Mouse (Mus musculus): ENCODE data around the gene Gpr45. TPM values are rescaled to one million over a fixed set of nuclear protein-coding genes. Genes with fewer than 3 reads are reported as not detected.

Gpr45 gene
- polyA plus RNA-seq, 1 experiment: 0.17 TPM

DNA sequence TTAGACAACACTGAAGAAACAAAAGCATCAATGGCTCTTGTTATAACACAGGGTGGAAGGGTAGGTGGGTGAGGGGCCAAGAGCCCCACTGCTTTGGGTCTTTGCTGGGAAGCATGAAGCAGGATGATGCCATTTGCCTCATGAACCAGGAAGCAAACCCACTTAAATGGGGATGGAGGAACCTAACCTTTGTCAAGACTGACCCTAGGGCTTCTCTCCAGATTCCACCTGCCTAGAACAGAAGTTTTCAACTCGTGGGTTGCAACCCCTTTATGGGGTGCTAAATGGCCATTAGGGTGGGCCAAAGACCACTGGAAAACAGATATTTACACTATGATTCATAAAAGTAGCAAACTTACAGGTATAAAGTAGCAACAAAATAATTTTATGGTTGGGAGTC is 119.9 kb downstream of the Gpr45 start:
- Histone ChIP-seq H3K9me3 (no peaks in the 10 kb centered on the region), H3K27me3 (replicated peaks) (no peaks in the 10 kb centered on the region), H3K36me3 (replicated peaks; ENCODE audit: low read length) (peaks cover 77% of the 10 kb centered on the region), H3K4me1 (peaks cover 13% of the 10 kb centered on the region), H3K4me3 (replicated peaks) (no peak overlapping the region)
- TF ChIP-seq GATA1 (IDR thresholded peaks at IDR 0.05; ENCODE audit: borderline replicate concordance, low read length) (no peak), FLI1 (IDR thresholded peaks at IDR 0.05; ENCODE audit: low read length) (no peak)

- peaks cover 71% of the 10 kb centered on the region for H3K36me3 ChIP-seq (replicated peaks; ENCODE audit: low read length)
Observed at GRCm38 (mm10) chr1:43074791-43075190, 122.1 kb downstream of the Gpr45 start.

GRCm38 (mm10) chr1:43078124-43078523 is 125.5 kb downstream of the Gpr45 start:
- H3K4me1 ChIP-seq: peaks cover 19% of the 10 kb centered on the region
- no peaks in the 10 kb centered on the region for H3K27me3 ChIP-seq (replicated peaks)
- TF ChIP-seq GATA1 (IDR thresholded peaks at IDR 0.05; ENCODE audit: borderline replicate concordance, low read length) (no peak), FLI1 (IDR thresholded peaks at IDR 0.05; ENCODE audit: low read length) (no peak)
- no peak overlapping the region for H3K4me3 ChIP-seq (replicated peaks)
- no peaks in the 10 kb centered on the region for H3K9me3 ChIP-seq
- H3K36me3 ChIP-seq (replicated peaks; ENCODE audit: low read length): peaks cover 44% of the 10 kb centered on the region

More at GRCm38 (mm10) chr1:43074791-43075190, 122.1 kb downstream of the Gpr45 start:
- Histone ChIP-seq H3K4me1 (peaks cover 26% of the 10 kb centered on the region), H3K27me3 (replicated peaks) (no peaks in the 10 kb centered on the region), H3K9me3 (no peaks in the 10 kb centered on the region), H3K4me3 (replicated peaks) (no peak overlapping the region)
- TF ChIP-seq GATA1 (IDR thresholded peaks at IDR 0.05; ENCODE audit: borderline replicate concordance, low read length) (no peak), FLI1 (IDR thresholded peaks at IDR 0.05; ENCODE audit: low read length) (no peak)

DNA sequence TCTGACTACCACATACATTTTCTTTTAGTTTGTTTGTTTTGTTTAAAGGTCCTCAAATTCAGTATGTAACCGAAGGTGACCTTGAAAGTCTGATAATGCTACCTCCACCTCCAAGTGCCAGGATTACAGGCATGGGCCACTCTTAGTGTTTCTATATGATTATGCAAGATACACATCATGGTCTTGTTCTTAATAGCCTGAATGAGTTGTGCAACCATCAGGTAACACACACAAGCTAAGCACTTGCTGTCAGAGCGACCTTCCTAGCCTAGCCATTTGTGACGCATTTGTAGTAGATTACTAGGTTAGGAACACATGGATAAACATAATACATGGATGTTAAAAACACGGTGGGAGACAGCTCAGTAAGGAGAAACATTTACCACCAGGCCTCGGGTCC is 130.3 kb downstream of the Gpr45 start:
- TF ChIP-seq GATA1 (IDR thresholded peaks at IDR 0.05; ENCODE audit: borderline replicate concordance, low read length) (no peak), FLI1 (IDR thresholded peaks at IDR 0.05; ENCODE audit: low read length) (no peak)

More for the DNA sequence above, 130.3 kb downstream of the Gpr45 start:
- Histone ChIP-seq H3K4me3 (replicated peaks) (no peak overlapping the region), H3K27me3 (replicated peaks) (no peaks in the 10 kb centered on the region), H3K36me3 (replicated peaks; ENCODE audit: low read length) (peaks cover 23% of the 10 kb centered on the region), H3K4me1 (peaks cover 9% of the 10 kb centered on the region), H3K9me3 (peaks cover 8% of the 10 kb centered on the region; the same call in 1 of the 2 replicates)

Other genes starting within 250 kb of the Gpr45 start
- 10.3 and 28.4 TPM in 2 replicates for gene Mrps9, start 101.6 kb upstream of the Gpr45 start, polyA plus RNA-seq (2012; ENCODE audit: insufficient read depth, low replicate concordance)
- gene Tgfbrap1, start 145.8 kb downstream of the Gpr45 start, polyA plus RNA-seq (2012; ENCODE audit: insufficient read depth, low replicate concordance): 3.3 and 4.6 TPM in 2 replicates
- gene AI597479, start 145.8 kb downstream of the Gpr45 start, polyA plus RNA-seq (2012; ENCODE audit: insufficient read depth, low replicate concordance): 1.0 TPM in 1 of 2 replicates, not detected in the other
- 0.56 TPM in 1 of 2 replicates, not detected in the other for gene Fhl2, start 244.1 kb downstream of the Gpr45 start, polyA plus RNA-seq (2012; ENCODE audit: insufficient read depth, low replicate concordance)